Mouse (Mus musculus) MEL (cell line): ENCODE measurements at regions not wholly inside any gene's neighbourhood (a gene's known extent, or its start where the extent isn't known, plus 50 kb on each side); places are given as distances from the start of the nearest gene placed in this dataset.
A peak's percentile ranks its signal among the peaks of the same experiment; 100 is the strongest.

Experiments
- DNase-seq: peaks from one replicate; pipeline ENCODE4 v3.0.0; 2011; ENCODE audit warnings: low read depth, low spot score
- H3K27ac ChIP-seq: 2 replicates; pipeline ENCODE4 v1.5.1; 2012; ENCODE audit warnings: low read depth, mild to moderate bottlenecking, control low read depth, low read length, moderate library complexity; ENCODE audit not compliant: control insufficient read depth
- H3K27me3 ChIP-seq, 2 experiments: fragments of 150-350 bp in 1 of 2; sonication (generic) in 1 of 2; 2 replicates each; pipeline ENCODE4 v1.6.1; 2012; ENCODE audit warnings: low read length in 2 of 2, mild to moderate bottlenecking in 2 of 2, improper control_type of control experiment in 1 of 2, moderate library complexity in 1 of 2; ENCODE audit not compliant: insufficient read depth in 2 of 2, control insufficient read depth in 1 of 2
- H3K36me3 ChIP-seq, 2 experiments: 2 replicates each; pipeline ENCODE4 v1.6.1; 2012 to 2014; ENCODE audit warnings: low read length in 2 of 2, improper control_type of control experiment in 1 of 2, inconsistent platforms in 1 of 2, mild to moderate bottlenecking in 1 of 2; ENCODE audit not compliant: insufficient read depth in 2 of 2, control insufficient read depth in 1 of 2
- H3K4me1 ChIP-seq, 2 experiments: fragments of 150-350 bp in 1 of 2; sonication (generic) in 1 of 2; 2 replicates each; pipeline ENCODE4 v1.6.1; 2012; ENCODE audit warnings: low read length in 2 of 2, improper control_type of control experiment in 1 of 2, mild to moderate bottlenecking in 1 of 2; ENCODE audit not compliant: insufficient read depth in 2 of 2, control insufficient read depth in 1 of 2
- H3K4me3 ChIP-seq, 2 experiments: fragments of 150-350 bp in 1 of 2; sonication (generic) in 1 of 2; 2 replicates each; pipeline ENCODE4 v1.5.1; 2012; ENCODE audit warnings: low read depth in 2 of 2, low read length in 2 of 2, mild to moderate bottlenecking in 2 of 2, moderate library complexity in 2 of 2, control low read depth in 1 of 2, improper control_type of control experiment in 1 of 2; ENCODE audit not compliant: control insufficient read depth in 1 of 2, insufficient read depth in 1 of 2
- H3K79me2 ChIP-seq: 2 replicates; pipeline ENCODE4 v1.6.1; 2012; ENCODE audit warnings: mild to moderate bottlenecking, low read length, moderate library complexity; ENCODE audit not compliant: control insufficient read depth, poor library complexity, insufficient read depth
- H3K9ac ChIP-seq: 2 replicates; pipeline ENCODE4 v1.6.1; 2012; ENCODE audit warnings: low read depth, mild to moderate bottlenecking, control low read depth, low read length, moderate library complexity; ENCODE audit not compliant: control insufficient read depth, poor library complexity, severe bottlenecking
- H3K9me3 ChIP-seq: fragments of 150-350 bp; sonication (generic); replicated peaks from 2 replicates; pipeline ENCODE4 v1.6.1; 2012; ENCODE audit warnings: mild to moderate bottlenecking, low read length, improper control_type of control experiment, moderate library complexity; ENCODE audit not compliant: insufficient read depth
- CHD1 ChIP-seq: IDR thresholded peaks from 2 replicates; pipeline ENCODE4 v1.6.1; 2012; ENCODE audit warnings: low read depth, mild to moderate bottlenecking, inconsistent platforms, low read length, improper control_type of control experiment
- EP300 ChIP-seq, 2 experiments: IDR thresholded peaks; 2 replicates each; pipeline ENCODE4 v1.6.1; 2011; ENCODE audit warnings: improper control_type of control experiment in 2 of 2, low read length in 2 of 2, low read depth in 1 of 2, mild to moderate bottlenecking in 1 of 2
- GABPA ChIP-seq: IDR thresholded peaks from 2 replicates; pipeline ENCODE4 v1.6.1; 2012; ENCODE audit warnings: low read depth, mild to moderate bottlenecking, inconsistent platforms, low read length, improper control_type of control experiment, moderate library complexity
- HCFC1 ChIP-seq: IDR thresholded peaks from 2 replicates; pipeline ENCODE4 v1.6.1; 2012; ENCODE audit warnings: low read depth, mild to moderate bottlenecking, inconsistent platforms, low read length, improper control_type of control experiment, moderate library complexity
- JUND ChIP-seq: IDR thresholded peaks from 2 replicates; pipeline ENCODE4 v1.6.1; 2011; ENCODE audit warnings: low read depth, mild to moderate bottlenecking, improper control_type of control experiment, low read length
- MAFK ChIP-seq: IDR thresholded peaks from 2 replicates; pipeline ENCODE4 v1.6.1; 2011; ENCODE audit warnings: low read depth, mild to moderate bottlenecking, low read length, improper control_type of control experiment, borderline replicate concordance
- MAX ChIP-seq: IDR thresholded peaks from 2 replicates; pipeline ENCODE4 v1.6.1; 2011; ENCODE audit warnings: low read length, improper control_type of control experiment
- MYB ChIP-seq: IDR thresholded peaks from 2 replicates; pipeline ENCODE4 v1.6.1; 2011; ENCODE audit warnings: mild to moderate bottlenecking, low read depth, low read length, improper control_type of control experiment
- MYC ChIP-seq: IDR thresholded peaks from 2 replicates; pipeline ENCODE4 v1.6.1; 2011; ENCODE audit warnings: low read depth, mild to moderate bottlenecking, low read length, improper control_type of control experiment, moderate library complexity
- NELFE ChIP-seq: IDR thresholded peaks from 2 replicates; pipeline ENCODE4 v1.6.1; 2011; ENCODE audit warnings: low read depth, low read length, improper control_type of control experiment
- NRF1 ChIP-seq: IDR thresholded peaks from 2 replicates; pipeline ENCODE4 v1.6.1; 2014; ENCODE audit warnings: low read depth, mild to moderate bottlenecking, inconsistent platforms, low read length, improper control_type of control experiment, moderate library complexity; ENCODE audit not compliant: poor library complexity, insufficient read depth, severe bottlenecking
- POLR2A ChIP-seq, 2 experiments: IDR thresholded peaks; 2 replicates each; pipeline ENCODE4 v1.6.1; 2011 to 2012; ENCODE audit warnings: low read length in 2 of 2, mild to moderate bottlenecking in 2 of 2, control low read depth in 1 of 2, improper control_type of control experiment in 1 of 2, low read depth in 1 of 2, moderate library complexity in 1 of 2; ENCODE audit not compliant: control insufficient read depth in 1 of 2, insufficient read depth in 1 of 2, poor library complexity in 1 of 2
- POLR2AphosphoS5 ChIP-seq: IDR thresholded peaks from 2 replicates; pipeline ENCODE4 v1.6.1; 2012; ENCODE audit warnings: low read depth, borderline replicate concordance, mild to moderate bottlenecking, inconsistent platforms, low read length, moderate library complexity, mixed read lengths
- RCOR1 ChIP-seq: IDR thresholded peaks from 2 replicates; pipeline ENCODE4 v1.6.1; 2012; ENCODE audit warnings: low read depth, mild to moderate bottlenecking, inconsistent platforms, low read length, improper control_type of control experiment
- SIN3A ChIP-seq: IDR thresholded peaks from 2 replicates; pipeline ENCODE4 v1.6.1; 2012; ENCODE audit warnings: low read length, improper control_type of control experiment, inconsistent platforms
- SMC3 ChIP-seq: IDR thresholded peaks from 2 replicates; pipeline ENCODE4 v1.6.1; 2011; ENCODE audit warnings: low read depth, low read length, improper control_type of control experiment
- TCF12 ChIP-seq: IDR thresholded peaks from 2 replicates; pipeline ENCODE4 v1.6.1; 2014; ENCODE audit warnings: low read depth, mild to moderate bottlenecking, inconsistent platforms, low read length, improper control_type of control experiment, moderate library complexity
- USF1 ChIP-seq: IDR thresholded peaks from 2 replicates; pipeline ENCODE4 v1.6.1; 2014; ENCODE audit warnings: low read depth, mild to moderate bottlenecking, inconsistent platforms, low read length, improper control_type of control experiment, moderate library complexity
- USF2 ChIP-seq, 2 experiments: IDR thresholded peaks; 2 replicates each; pipeline ENCODE4 v1.6.1; 2011 to 2012; ENCODE audit warnings: improper control_type of control experiment in 2 of 2, low read length in 2 of 2, borderline replicate concordance in 1 of 2, inconsistent platforms in 1 of 2, low read depth in 1 of 2, mild to moderate bottlenecking in 1 of 2; ENCODE audit not compliant: insufficient read depth in 1 of 2
- ZC3H11A ChIP-seq: IDR thresholded peaks from 2 replicates; pipeline ENCODE4 v1.6.1; 2012; ENCODE audit warnings: low read depth, mild to moderate bottlenecking, inconsistent platforms, low read length, improper control_type of control experiment
- ZKSCAN1 ChIP-seq: IDR thresholded peaks from 2 replicates; pipeline ENCODE4 v1.6.1; 2012; ENCODE audit warnings: low read depth, mild to moderate bottlenecking, inconsistent platforms, low read length, improper control_type of control experiment, moderate library complexity
- ZNF384 ChIP-seq: IDR thresholded peaks from 2 replicates; pipeline ENCODE4 v1.6.1; 2012; ENCODE audit warnings: low read depth, mild to moderate bottlenecking, inconsistent platforms, low read length, improper control_type of control experiment

- DNase-seq: no peak
- H3K27me3 ChIP-seq: no peaks in the 10 kb centered on the region
- no peak overlapping the region for H3K9ac ChIP-seq
- no peak overlapping the region for H3K4me3 ChIP-seq
- no peaks in the 10 kb centered on the region for H3K4me1 ChIP-seq
- TF ChIP-seq RCOR1 (no peak), TCF12 (no peak), USF1 (no peak), MYB (no peak), MAX (no peak), GABPA (no peak), ZNF384 (no peak), SMC3 (no peak), EP300 (IDR thresholded peaks at IDR 0.05; ENCODE audit: low read depth in 1 of 2, low read length in 2 of 2) (no peak), SIN3A (no peak), ZC3H11A (no peak)
- no peaks in the 10 kb centered on the region for H3K36me3 ChIP-seq
- H3K9me3 ChIP-seq: no peaks in the 10 kb centered on the region
- H3K27ac ChIP-seq: no peak overlapping the region
- no peaks in the 10 kb centered on the region for H3K79me2 ChIP-seq
These were observed 181.6 kb downstream of the Mid1ip1 start for GRCm38 (mm10) chrX:10896193-10896955.

- Histone ChIP-seq H3K9ac (no peak overlapping the region), H3K4me3 (no peak overlapping the region)
- TF ChIP-seq ZNF384 (no peak), ZKSCAN1 (no peak), MYC (no peak), ZC3H11A (no peak)
These were observed 187.9 kb downstream of the Mid1ip1 start for GRCm38 (mm10) chrX:10902686-10903085.

DNA sequence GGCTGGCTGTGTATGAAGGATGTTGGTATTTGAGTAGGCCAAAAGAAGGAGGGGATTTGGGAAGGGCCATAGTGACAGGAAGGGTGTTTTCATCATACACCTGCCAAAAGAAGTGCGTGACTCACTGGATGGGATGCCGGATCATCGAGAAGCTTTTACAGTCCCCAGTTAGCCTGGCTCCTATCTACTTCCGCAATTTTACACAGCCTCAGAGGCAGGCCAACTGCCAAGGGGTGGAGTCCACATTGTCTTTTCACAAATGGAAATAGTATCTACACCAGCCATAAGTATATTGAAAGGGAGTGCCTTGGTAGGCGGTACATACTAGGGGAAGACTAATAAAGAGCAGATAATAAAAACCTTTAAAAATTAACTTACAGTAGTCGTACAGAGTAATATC lies 189.3 kb downstream of the Mid1ip1 start:
- Histone ChIP-seq H3K4me1 (peaks cover 0 to 12% of the 10 kb centered on the region in 2 experiments; a peak in 3 of 4 replicates), H3K27me3 (no peaks in the 10 kb centered on the region), H3K27ac (peak overlapping the region; percentile 91), H3K4me3 (peak overlapping the region in 1 of 2 experiments; percentile 69; a peak in 2 of 4 replicates), H3K36me3 (peaks cover 0 to 12% of the 10 kb centered on the region in 2 experiments; a peak in 2 of 4 replicates), H3K9me3 (no peaks in the 10 kb centered on the region), H3K79me2 (no peaks in the 10 kb centered on the region), H3K9ac (peak overlapping the region; percentile 47)
- peak; percentile 97 for DNase-seq
- TF ChIP-seq MAFK (no peak), JUND (no peak), ZKSCAN1 (no peak), NRF1 (no peak), MYC (0 out of 2 replicates have a peak, but pooled peaks have one; percentile 56), MAX (no peak), EP300 (IDR thresholded peaks at IDR 0.05; ENCODE audit: low read depth in 1 of 2, low read length in 2 of 2) (peak; percentile 70 to 81), SIN3A (peak; percentile 56; the same call in 1 of the 2 replicates), ZC3H11A (no peak), POLR2AphosphoS5 (no peak), SMC3 (no peak), CHD1 (no peak), HCFC1 (no peak), POLR2A (IDR thresholded peaks at IDR 0.05; ENCODE audit: control insufficient read depth in 1 of 2, insufficient read depth in 1 of 2, low read depth in 1 of 2, low read length in 2 of 2, poor library complexity in 1 of 2) (0 out of 4 replicates have a peak, but pooled peaks of 1 of the 2 experiments have one; percentile 34), NELFE (peak; percentile 36; the same call in 1 of the 2 replicates), ZNF384 (no peak), USF2 (IDR thresholded peaks at IDR 0.05; ENCODE audit: borderline replicate concordance in 1 of 2, insufficient read depth in 1 of 2, low read depth in 1 of 2, low read length in 2 of 2) (no peak)

More at GRCm38 (mm10) chrX:10902686-10903085, 187.9 kb downstream of the Mid1ip1 start:
- no peak overlapping the region for H3K27ac ChIP-seq
- no peaks in the 10 kb centered on the region for H3K79me2 ChIP-seq
- H3K27me3 ChIP-seq: no peaks in the 10 kb centered on the region
- H3K36me3 ChIP-seq: peaks cover 0 to 12% of the 10 kb centered on the region in 2 experiments; a peak in 2 of 4 replicates
- DNase-seq: no peak
- no peaks in the 10 kb centered on the region for H3K9me3 ChIP-seq
- peaks cover 0 to 12% of the 10 kb centered on the region in 2 experiments; a peak in 3 of 4 replicates for H3K4me1 ChIP-seq
